Mouse (Mus musculus): ENCODE results near the gene Toe1. TPM values are rescaled to one million over a fixed set of nuclear protein-coding genes. Genes with fewer than 3 reads are reported as not detected.

Gene Toe1
- polyA plus RNA-seq (2012; rRNA removed; ENCODE audit: low replicate concordance), result 20.0 and 22.5 TPM in 2 replicates

DNA sequence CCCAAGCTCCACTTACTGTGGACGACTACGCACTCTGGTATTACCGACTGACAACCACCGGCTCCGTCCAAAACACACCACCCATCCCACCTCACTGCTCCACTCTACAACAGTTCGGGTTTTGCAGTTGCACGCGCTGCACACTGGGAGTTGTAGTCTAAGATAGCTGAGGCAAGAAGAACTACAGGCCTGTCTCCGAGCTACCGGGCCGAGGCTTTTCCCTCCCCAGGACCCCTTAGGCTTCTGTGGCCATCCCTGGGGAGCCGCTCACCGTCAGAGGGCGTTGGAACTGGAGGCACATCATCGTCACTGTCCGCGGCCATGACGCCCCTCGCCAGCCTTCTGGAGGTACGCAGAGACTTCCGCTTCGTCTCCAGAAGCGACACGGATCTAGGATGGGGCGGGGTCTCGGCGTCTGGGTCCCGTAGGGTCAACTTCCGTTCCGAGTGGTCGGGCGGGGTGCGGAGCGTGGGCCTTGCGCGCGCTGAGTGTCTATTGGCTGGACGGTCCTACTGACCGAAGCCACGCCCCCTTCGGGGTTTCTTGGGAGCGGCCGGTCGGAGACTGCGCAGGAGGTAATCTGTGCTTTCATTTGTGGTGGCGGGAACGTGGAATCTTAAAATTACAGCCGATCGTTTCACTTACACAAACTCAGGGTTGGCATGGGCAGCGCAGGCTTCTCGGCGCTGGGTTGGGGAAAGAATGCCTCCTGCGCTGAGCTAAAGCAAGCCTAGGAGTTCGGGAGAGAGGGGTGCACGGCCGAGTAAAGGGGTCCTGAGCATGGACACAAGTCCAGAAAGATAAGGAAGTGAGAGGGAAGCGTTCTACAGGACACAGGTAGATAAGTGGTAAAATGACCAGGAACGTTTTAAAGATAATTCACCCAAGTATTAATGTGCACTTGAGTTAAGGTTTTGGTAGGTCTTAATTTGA is at the start of gene Toe1, which contains the start of gene Mutyh:
TSS of gene Toe1 (minus strand) at position 444 of the 933 bp plus-strand sequence.
TSS of gene Mutyh (plus strand) at position 527 of the 933 bp plus-strand sequence.

DNA sequence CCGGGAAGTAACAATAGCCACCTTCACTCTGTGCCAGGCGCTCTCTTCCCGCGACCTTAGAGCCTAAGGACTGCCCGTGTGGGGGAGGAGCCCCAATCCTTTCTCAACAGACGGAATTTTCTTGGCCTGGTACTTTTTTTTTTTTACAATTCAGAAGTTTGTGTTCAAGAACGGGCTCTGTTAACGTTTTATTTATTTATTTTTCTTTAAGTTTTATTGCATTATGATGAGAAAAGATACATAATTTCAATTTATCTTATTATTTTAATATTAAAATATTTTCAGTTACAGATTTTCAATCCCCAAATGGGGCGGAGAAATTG is 14.2 kb upstream of the Toe1 start, which contains the start of gene Hpdl:
TSS of gene Hpdl (minus strand) at position 14 of the 323 bp plus-strand sequence.

Other genes with a start within 250 kb of the Toe1 start
- 31.5 and 57.8 TPM in 2 replicates for gene Gpbp1l1, start 250.0 kb downstream of the Toe1 start, polyA plus RNA-seq (2012; rRNA removed; ENCODE audit: low replicate concordance)
- 8.1 and 13.0 TPM in 2 replicates for gene Ccdc17, start 211.0 kb downstream of the Toe1 start, polyA plus RNA-seq (2012; rRNA removed; ENCODE audit: low replicate concordance)
- 1.8 and 2.9 TPM in 2 replicates for gene Nasp, start 179.7 kb downstream of the Toe1 start, polyA plus RNA-seq (2012; rRNA removed; ENCODE audit: low replicate concordance)
- 558 and 588 TPM in 2 replicates for gene Akr1a1, start 156.0 kb downstream of the Toe1 start, polyA plus RNA-seq (2012; rRNA removed; ENCODE audit: low replicate concordance)
- gene Prdx1, start 122.1 kb downstream of the Toe1 start, polyA plus RNA-seq (2012; rRNA removed; ENCODE audit: low replicate concordance), result 46.5 and 208 TPM in 2 replicates
- gene Mmachc, start 99.2 kb downstream of the Toe1 start, polyA plus RNA-seq (2012; rRNA removed; ENCODE audit: low replicate concordance), result 12.9 and 28.5 TPM in 2 replicates
- gene Ccdc163, start 99.1 kb downstream of the Toe1 start, polyA plus RNA-seq (2012; rRNA removed; ENCODE audit: low replicate concordance), result 25.2 and 47.6 TPM in 2 replicates
- gene Tesk2, start 86.7 kb downstream of the Toe1 start, polyA plus RNA-seq (2012; rRNA removed; ENCODE audit: low replicate concordance), result 3.0 and 3.9 TPM in 2 replicates
- 7.7 and 12.2 TPM in 2 replicates for gene Mutyh, start 83 bp upstream of the Toe1 start, polyA plus RNA-seq (2012; rRNA removed; ENCODE audit: low replicate concordance)
- gene Hpdl, start 14.1 kb upstream of the Toe1 start, polyA plus RNA-seq (2012; rRNA removed; ENCODE audit: low replicate concordance), result 2.0 and 2.8 TPM in 2 replicates
- 0.35 and 0.76 TPM in 2 replicates for gene Zswim5, start 69.7 kb upstream of the Toe1 start, polyA plus RNA-seq (2012; rRNA removed; ENCODE audit: low replicate concordance)
- gene Urod, start 186.8 kb upstream of the Toe1 start, polyA plus RNA-seq (2012; rRNA removed; ENCODE audit: low replicate concordance), result 59.4 and 86.6 TPM in 2 replicates
- gene Hectd3, start 187.7 kb upstream of the Toe1 start, polyA plus RNA-seq (2012; rRNA removed; ENCODE audit: low replicate concordance), result 58.6 and 76.9 TPM in 2 replicates
- gene Eif2b3, start 211.8 kb upstream of the Toe1 start, polyA plus RNA-seq (2012; rRNA removed; ENCODE audit: low replicate concordance), result 4.5 and 12.2 TPM in 2 replicates